Mouse (Mus musculus) liver, embryonic 11.5 days (tissue): ENCODE measurements around the gene Ddb1. TPM values are rescaled to one million over a fixed set of nuclear protein-coding genes. Genes with fewer than 3 reads are reported as not detected.

Experiments used
- ATAC-seq: fragments of 200-750 bp; cut with Nextera tagmentation; replicated peaks from 2 replicates; pipeline ENCODE4 v1.8.0; 2017; ENCODE audit warnings: moderate number of reproducible peaks, mild to moderate bottlenecking, moderate TSS enrichment, moderate library complexity; ENCODE audit not compliant: low FRiP score
- DNase-seq: peaks from one replicate; pipeline ENCODE4 v3.0.0-alpha.2; 2017; ENCODE audit warnings: low spot score
- H3K27ac ChIP-seq: fragments of 300-500 bp; sonication (generic); 2 replicates; pipeline ENCODE4 v1.5.1; 2014; ENCODE audit warnings: mild to moderate bottlenecking, low read depth, low read length, control low read depth
- H3K27me3 ChIP-seq: fragments of 300-500 bp; sonication (generic); replicated peaks from 2 replicates; pipeline ENCODE4 v1.6.1; 2014; ENCODE audit warnings: low read length, mixed read lengths; ENCODE audit not compliant: control insufficient read depth, insufficient read depth
- H3K36me3 ChIP-seq: fragments of 300-500 bp; sonication (generic); 2 replicates; pipeline ENCODE4 v1.6.1; 2014; ENCODE audit warnings: mild to moderate bottlenecking, low read length, moderate library complexity, mixed read lengths; ENCODE audit not compliant: control insufficient read depth, insufficient read depth
- H3K4me1 ChIP-seq: fragments of 300-500 bp; sonication (generic); replicated peaks from 2 replicates; pipeline ENCODE4 v1.6.1; 2014; ENCODE audit warnings: low read length, mixed read lengths; ENCODE audit not compliant: control insufficient read depth, insufficient read depth
- H3K4me2 ChIP-seq: fragments of 300-500 bp; sonication (generic); 2 replicates; pipeline ENCODE4 v1.6.1; 2014; ENCODE audit warnings: mild to moderate bottlenecking, control low read depth, moderate library complexity
- H3K4me3 ChIP-seq: fragments of 300-500 bp; sonication (generic); 2 replicates; pipeline ENCODE4 v1.5.1; 2014; ENCODE audit warnings: low read depth, low read length, control low read depth
- H3K9ac ChIP-seq: fragments of 300-500 bp; sonication (generic); 2 replicates; pipeline ENCODE4 v1.6.1; 2014; ENCODE audit warnings: low read depth, low read length, control low read depth
- H3K9me3 ChIP-seq: fragments of 300-500 bp; sonication (generic); 2 replicates; pipeline ENCODE4 v1.6.1; 2016; ENCODE audit warnings: low read length, inconsistent platforms, mixed read lengths; ENCODE audit not compliant: control insufficient read depth
- WGBS: fragments of 180-500 bp; shearing (Covaris S2); extraction: QIAGEN DNeasy Blood & Tissue Kit; methylation state at CpG from one replicate; pipeline ENCODE4 v1.1.7; 2014; 5-methylcytosine and 5-hydroxymethylcytosine counted together
- polyA plus RNA-seq: library from polyadenylated mRNA; unstranded; fragments of >200 nt; fragmentation: Nextera tagmentation; extraction: Ambion mirVana; gene quantifications from 2 replicates; pipeline ENCODE4 v1.2.1, GENCODE M21; 2014

The Ddb1 gene
- polyA plus RNA-seq, 1 experiment from 2014 or later, result 311 TPM

GRCm38 (mm10) chr19:10564278-10564677, 40.8 kb upstream of the Ddb1 start:
- WGBS, result 79% methylated on average over 6 of the region's 6 CpGs
- Histone ChIP-seq H3K9me3 (no peaks in the 10 kb centered on the region), H3K9ac (no peak overlapping the region), H3K4me2 (no peak overlapping the region), H3K27me3 (no peaks in the 10 kb centered on the region), H3K4me1 (peaks cover 5% of the 10 kb centered on the region; the same call in 1 of the 2 replicates), H3K36me3 (no peaks in the 10 kb centered on the region), H3K4me3 (no peak overlapping the region), H3K27ac (no peak overlapping the region)
- ATAC-seq (no peak), DNase-seq (no peak)

GRCm38 (mm10) chr19:10565217-10565616, 39.9 kb upstream of the Ddb1 start:
- no peak overlapping the region for H3K27ac ChIP-seq
- no peak for ATAC-seq
- peaks cover 5% of the 10 kb centered on the region for H3K36me3 ChIP-seq
- H3K4me3 ChIP-seq, result no peak overlapping the region
- WGBS, result 69% methylated on average over 4 of the region's 4 CpGs
- H3K4me2 ChIP-seq, result no peak overlapping the region
- H3K27me3 ChIP-seq, result no peaks in the 10 kb centered on the region
- H3K9me3 ChIP-seq, result no peaks in the 10 kb centered on the region
- no peak overlapping the region for H3K9ac ChIP-seq
- H3K4me1 ChIP-seq, result peaks cover 5% of the 10 kb centered on the region; the same call in 1 of the 2 replicates
- no peak for DNase-seq

- 83% methylated on average over 6 of the region's 6 CpGs for WGBS
- no peaks in the 10 kb centered on the region for H3K9me3 ChIP-seq
- 0 out of 2 replicates have a peak, but pooled peaks cover 3% of the 10 kb centered on the region for H3K4me1 ChIP-seq
- H3K9ac ChIP-seq, result no peak overlapping the region
- no peak for ATAC-seq
- H3K4me2 ChIP-seq, result no peak overlapping the region
- no peak overlapping the region for H3K27ac ChIP-seq
- H3K27me3 ChIP-seq, result no peaks in the 10 kb centered on the region
- H3K36me3 ChIP-seq, result peaks cover 23% of the 10 kb centered on the region
- no peak for DNase-seq
- H3K4me3 ChIP-seq, result no peak overlapping the region
Observed at GRCm38 (mm10) chr19:10569627-10570026, 35.5 kb upstream of the Ddb1 start.

- under 1% methylated on average over 44 of the region's 44 CpGs for WGBS
- peak; percentile 94 for DNase-seq
- ATAC-seq, result peak; percentile 95
- no peaks in the 10 kb centered on the region for H3K27me3 ChIP-seq
- peaks cover 17% of the 10 kb centered on the region for H3K36me3 ChIP-seq
- H3K9me3 ChIP-seq, result no peaks in the 10 kb centered on the region
- H3K4me1 ChIP-seq, result peaks cover 4% of the 10 kb centered on the region; the same call in 1 of the 2 replicates
- peak within 1 kb of the TSS; percentile 74 for H3K27ac ChIP-seq
- peak within 1 kb of the TSS; percentile 84 for H3K9ac ChIP-seq
- peak within 1 kb of the TSS; percentile 83 for H3K4me2 ChIP-seq
- peak within 1 kb of the TSS; percentile 74 for H3K4me3 ChIP-seq
Observed at GRCm38 (mm10) chr19:10576690-10577561, 28.2 kb upstream of the Ddb1 start, which contains the start of the genes Cyb561a3 and Tmem138. Cyb561a3 (plus strand) TSS chr19:10577172. Tmem138 (minus strand) TSS chr19:10577362.

GRCm38 (mm10) chr19:10580102-10580501, 25.0 kb upstream of the Ddb1 start:
- no peak overlapping the region for H3K4me2 ChIP-seq
- WGBS, result 69% methylated on average over 3 of the region's 3 CpGs
- no peak overlapping the region for H3K4me3 ChIP-seq
- H3K9ac ChIP-seq, result no peak overlapping the region
- H3K4me1 ChIP-seq, result peaks cover 4% of the 10 kb centered on the region; the same call in 1 of the 2 replicates
- peaks cover 1% of the 10 kb centered on the region; the same call in 1 of the 2 replicates for H3K36me3 ChIP-seq
- no peaks in the 10 kb centered on the region for H3K27me3 ChIP-seq
- no peaks in the 10 kb centered on the region for H3K9me3 ChIP-seq
- DNase-seq (no peak), ATAC-seq (no peak)
- H3K27ac ChIP-seq, result no peak overlapping the region

- H3K4me3 ChIP-seq, result no peak overlapping the region
- no peaks in the 10 kb centered on the region; the same call in 1 of the 2 replicates for H3K36me3 ChIP-seq
- no peak overlapping the region for H3K4me2 ChIP-seq
- H3K4me1 ChIP-seq, result peaks cover 2% of the 10 kb centered on the region; the same call in 1 of the 2 replicates
- no peak overlapping the region for H3K27ac ChIP-seq
- no peaks in the 10 kb centered on the region for H3K27me3 ChIP-seq
- no peak for ATAC-seq
- DNase-seq, result no peak
- no peak overlapping the region for H3K9ac ChIP-seq
- H3K9me3 ChIP-seq, result no peaks in the 10 kb centered on the region
- WGBS, result 62% methylated on average over 3 of the region's 3 CpGs
Observed at GRCm38 (mm10) chr19:10580761-10581160, 24.4 kb upstream of the Ddb1 start.

- Histone ChIP-seq H3K36me3 (no peaks in the 10 kb centered on the region; the same call in none of the 2 replicates), H3K4me3 (no peak overlapping the region), H3K4me1 (no peaks in the 10 kb centered on the region; the same call in 1 of the 2 replicates), H3K27ac (no peak overlapping the region), H3K9ac (no peak overlapping the region), H3K9me3 (no peaks in the 10 kb centered on the region), H3K27me3 (no peaks in the 10 kb centered on the region), H3K4me2 (no peak overlapping the region)
- ATAC-seq (no peak), DNase-seq (no peak)
- WGBS, result 83% methylated on average over 6 of the region's 6 CpGs
Observed at GRCm38 (mm10) chr19:10581984-10582383, 23.1 kb upstream of the Ddb1 start.

- H3K36me3 ChIP-seq, result no peaks in the 10 kb centered on the region; the same call in none of the 2 replicates
- H3K27ac ChIP-seq, result no peak overlapping the region
- no peak for DNase-seq
- no peak overlapping the region for H3K9ac ChIP-seq
- no peak for ATAC-seq
- no peak overlapping the region for H3K4me2 ChIP-seq
- WGBS, result 79% methylated on average over 7 of the region's 7 CpGs
- no peak overlapping the region for H3K4me3 ChIP-seq
- H3K4me1 ChIP-seq, result no peaks in the 10 kb centered on the region
- no peaks in the 10 kb centered on the region for H3K9me3 ChIP-seq
- no peaks in the 10 kb centered on the region for H3K27me3 ChIP-seq
Observed at GRCm38 (mm10) chr19:10583550-10584146, 21.5 kb upstream of the Ddb1 start.
